Mouse (Mus musculus) heart, postnatal 4 days (tissue): ENCODE results near the gene Olfr1453. TPM values are rescaled to one million over a fixed set of nuclear protein-coding genes. Genes with fewer than 3 reads are reported as not detected.
"Not testable (repeated sequence)": the region's sequence is repeated elsewhere in the genome, so short reads cannot be mapped to it uniquely, and the experiment has no call there.

Experiments used
- DNase-seq: peaks from one replicate; pipeline ENCODE4 v3.0.0; 2021
- total RNA-seq, 2 experiments: library from RNA; stranded (reverse); gene quantifications; 2 replicates each; pipeline ENCODE4 v1.2.3; 2021

The Olfr1453 gene
- total RNA-seq, result not detected

- DNase-seq, result no peak
Observed at GRCm38 (mm10) chr19:13028227-13028626, at the start of gene Olfr1453. Gene Olfr1453 (minus strand): TSS chr19:13028327.

GRCm38 (mm10) chr19:13060310-13060709 is 32.2 kb upstream of the Olfr1453 start, which contains the start of gene Olfr1454:
Gene Olfr1454 (plus strand): TSS chr19:13060610.
- DNase-seq, result no peak

GRCm38 (mm10) chr19:12994714-12995113 is 33.4 kb downstream of the Olfr1453 start, which contains the start of gene Olfr1451:
Gene Olfr1451 (plus strand): TSS chr19:12995014.
- no peak for DNase-seq

DNA sequence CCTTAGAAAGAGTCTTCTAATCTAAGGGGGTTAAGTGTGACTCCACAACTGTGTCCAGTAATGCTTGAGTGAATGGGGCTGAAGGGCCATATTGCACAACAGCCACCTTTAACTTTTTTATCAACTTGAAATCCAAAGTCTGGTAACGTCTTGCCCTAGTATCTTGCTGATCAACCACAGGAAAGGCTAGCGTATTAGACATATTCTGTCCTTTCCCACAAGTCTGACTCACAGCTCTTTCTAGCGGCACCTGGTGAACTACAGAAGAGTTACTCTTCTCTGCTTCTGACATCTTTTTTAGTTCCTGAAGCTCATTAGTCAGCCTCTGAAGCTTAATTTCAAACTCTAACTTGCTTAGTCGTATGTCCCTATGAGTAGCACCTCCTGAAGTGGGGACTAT is 35.8 kb downstream of the Olfr1453 start:
- not testable (repeated sequence) for DNase-seq

Other genes with a start within 250 kb of the Olfr1453 start
- 10 to 100 TPM; 81.2 to 83.3 TPM for gene Zfp91, start 232.2 kb downstream of the Olfr1453 start, total RNA-seq
- gene Lpxn, start 232.1 kb downstream of the Olfr1453 start, total RNA-seq, result under 1 TPM; 0.67 to 0.90 TPM
- gene Gm5244, start 181.6 kb downstream of the Olfr1453 start, total RNA-seq, result not detected
- not detected for gene Olfr1444, start 171.0 kb downstream of the Olfr1453 start, total RNA-seq
- not detected for gene Olfr1445, start 144.5 kb downstream of the Olfr1453 start, total RNA-seq
- gene Olfr1446, start 134.8 kb downstream of the Olfr1453 start, total RNA-seq, result not detected
- not detected for gene Olfr1447, start 124.6 kb downstream of the Olfr1453 start, total RNA-seq
- not detected for gene Olfr1448, start 103.9 kb downstream of the Olfr1453 start, total RNA-seq
- gene Olfr1449, start 97.5 kb downstream of the Olfr1453 start, total RNA-seq, result not detected
- gene Olfr1450, start 78.1 kb downstream of the Olfr1453 start, total RNA-seq, result not detected
- gene Olfr1451, start 33.3 kb downstream of the Olfr1453 start, total RNA-seq, result not detected
- not detected for gene Olfr1454, start 32.3 kb upstream of the Olfr1453 start, total RNA-seq
- gene Olfr1457, start 69.6 kb upstream of the Olfr1453 start, total RNA-seq, result not detected
- gene Olfr1458, start 78.4 kb upstream of the Olfr1453 start, total RNA-seq, result not detected
- gene Olfr1459, start 121.2 kb upstream of the Olfr1453 start, total RNA-seq, result not detected
- gene Olfr1461, start 134.7 kb upstream of the Olfr1453 start, total RNA-seq, result not detected
- not detected for gene Olfr1462, start 157.4 kb upstream of the Olfr1453 start, total RNA-seq
- not detected for gene Olfr1463, start 203.0 kb upstream of the Olfr1453 start, total RNA-seq